Mouse (Mus musculus) ES-E14 (cell line): ENCODE measurements around the gene Tex44.

ENCODE experiments used
- CHD2 ChIP-seq: IDR thresholded peaks from 2 replicates; pipeline ENCODE4 v1.6.1; 2014; ENCODE audit warnings: mild to moderate bottlenecking, low read depth, low read length, inconsistent platforms
- MAFK ChIP-seq: IDR thresholded peaks from 2 replicates; pipeline ENCODE4 v1.6.1; 2014; ENCODE audit warnings: mild to moderate bottlenecking, low read depth, low read length, inconsistent platforms; ENCODE audit not compliant: insufficient read depth
- ZC3H11A ChIP-seq: IDR thresholded peaks from 2 replicates; pipeline ENCODE4 v1.6.1; 2012; ENCODE audit warnings: low read depth, mild to moderate bottlenecking, inconsistent platforms, low read length, borderline replicate concordance
- ZNF384 ChIP-seq: IDR thresholded peaks from 2 replicates; pipeline ENCODE4 v1.6.1; 2012; ENCODE audit warnings: low read depth, low read length, inconsistent platforms

DNA sequence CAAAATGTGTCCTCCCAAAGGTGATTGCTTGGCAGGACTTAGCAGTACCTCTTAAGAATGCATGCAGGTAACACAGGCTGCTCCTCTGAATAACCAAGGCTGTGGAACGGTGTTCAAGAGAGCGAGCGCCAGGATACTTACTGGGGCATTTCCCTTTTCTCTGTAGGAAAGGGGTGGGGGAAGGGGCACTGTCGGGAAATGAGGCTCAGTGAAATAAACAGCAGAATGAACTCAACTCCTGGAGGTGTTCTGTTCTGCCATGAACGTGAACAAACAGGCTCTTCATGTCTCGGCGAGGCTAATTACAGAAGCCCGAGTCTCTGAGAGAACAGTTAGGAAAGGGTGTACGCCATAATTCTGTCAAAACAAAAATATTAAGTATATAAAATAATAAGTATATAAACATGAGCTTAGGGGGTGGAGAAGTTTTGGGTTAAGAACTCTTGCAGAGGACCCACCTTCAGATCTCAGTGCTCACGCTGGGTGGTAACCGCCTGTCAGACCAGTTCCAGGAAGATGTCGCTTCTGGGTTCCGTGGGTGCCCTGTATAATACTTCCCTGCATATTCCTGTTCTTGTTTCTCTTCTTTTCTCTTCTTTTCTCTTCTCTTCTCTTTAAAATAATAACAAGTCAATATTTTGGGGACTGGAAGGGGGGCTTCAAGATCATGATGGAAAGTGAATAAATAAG lies 30.9 kb downstream of the Tex44 start:
- TF ChIP-seq ZC3H11A: no peak
- TF ChIP-seq ZNF384: no peak
- no peak for TF ChIP-seq CHD2
- no peak for TF ChIP-seq MAFK
